Mouse (Mus musculus): Measurements from ENCODE around the gene Sod1. TPM values are rescaled to one million over a fixed set of nuclear protein-coding genes. Genes with fewer than 3 reads are reported as not detected.
"Not testable (repeated sequence)": the region's sequence is repeated elsewhere in the genome, so short reads cannot be mapped to it uniquely, and the experiment has no call there.

The Sod1 gene
- polyA plus RNA-seq, 1 experiment: 497 TPM

GRCm38 (mm10) chr16:90234617-90235016 is 14.1 kb downstream of the Sod1 start:
- no peak overlapping the region for H3K27ac ChIP-seq (ENCODE audit: insufficient read depth, low read depth, low read length)
- TF ChIP-seq CTCF (IDR thresholded peaks at IDR 0.05; ENCODE audit: insufficient read depth, low read depth, low read length): no peak
- TF ChIP-seq POLR2A (IDR thresholded peaks at IDR 0.05; ENCODE audit: insufficient read depth, low read depth, low read length): no peak
- H3K4me3 ChIP-seq (ENCODE audit: insufficient read depth, low read depth, low read length): no peak overlapping the region
- 31% methylated on average over 6 of the region's 6 CpGs for WGBS
- H3K4me1 ChIP-seq (ENCODE audit: control insufficient read depth, insufficient read depth, low read length): no peaks in the 10 kb centered on the region

- no peak overlapping the region for H3K27ac ChIP-seq (ENCODE audit: insufficient read depth, low read depth, low read length)
- H3K4me1 ChIP-seq (ENCODE audit: control insufficient read depth, insufficient read depth, low read length): no peaks in the 10 kb centered on the region
- no peak for TF ChIP-seq CTCF (IDR thresholded peaks at IDR 0.05; ENCODE audit: insufficient read depth, low read depth, low read length)
- TF ChIP-seq POLR2A (IDR thresholded peaks at IDR 0.05; ENCODE audit: insufficient read depth, low read depth, low read length): no peak
- H3K4me3 ChIP-seq (ENCODE audit: insufficient read depth, low read depth, low read length): no peak overlapping the region
- 86% methylated on average over 3 of the region's 3 CpGs for WGBS
These were observed 14.6 kb downstream of the Sod1 start for GRCm38 (mm10) chr16:90235188-90235587.

- Histone ChIP-seq H3K4me1 (ENCODE audit: control insufficient read depth, insufficient read depth, low read length) (no peaks in the 10 kb centered on the region), H3K27ac (ENCODE audit: insufficient read depth, low read depth, low read length) (no peak overlapping the region), H3K4me3 (ENCODE audit: insufficient read depth, low read depth, low read length) (no peak overlapping the region)
- no peak for TF ChIP-seq CTCF (IDR thresholded peaks at IDR 0.05; ENCODE audit: insufficient read depth, low read depth, low read length)
- no peak for TF ChIP-seq POLR2A (IDR thresholded peaks at IDR 0.05; ENCODE audit: insufficient read depth, low read depth, low read length)
- WGBS: 75% methylated on average over 6 of the region's 6 CpGs
These were observed 18.7 kb downstream of the Sod1 start for GRCm38 (mm10) chr16:90239128-90239746.

DNA sequence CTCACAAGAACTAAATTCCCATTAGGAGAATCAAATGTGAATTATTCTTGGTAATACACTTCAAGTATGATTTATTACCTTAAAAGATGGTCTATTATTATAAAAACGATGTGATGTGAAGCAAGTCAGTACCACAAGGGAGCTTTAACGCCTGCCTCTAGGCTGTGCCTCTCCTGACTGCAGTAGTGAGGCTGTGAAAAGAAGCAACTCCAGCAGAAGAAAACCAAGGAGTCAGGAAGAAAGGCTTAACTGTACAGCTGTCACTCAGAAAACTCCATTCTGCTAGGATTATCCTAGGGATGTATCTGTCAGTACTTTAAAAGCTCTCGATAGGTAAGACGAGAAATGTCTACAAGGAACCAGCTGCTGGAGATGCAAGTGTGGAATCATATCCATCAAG is 21.3 kb downstream of the Sod1 start:
- no peak overlapping the region for H3K27ac ChIP-seq (ENCODE audit: insufficient read depth, low read depth, low read length)
- no peak for TF ChIP-seq POLR2A (IDR thresholded peaks at IDR 0.05; ENCODE audit: insufficient read depth, low read depth, low read length)
- TF ChIP-seq CTCF (IDR thresholded peaks at IDR 0.05; ENCODE audit: insufficient read depth, low read depth, low read length): no peak
- H3K4me3 ChIP-seq (ENCODE audit: insufficient read depth, low read depth, low read length): no peak overlapping the region
- H3K4me1 ChIP-seq (ENCODE audit: control insufficient read depth, insufficient read depth, low read length): no peaks in the 10 kb centered on the region
- WGBS: 78% methylated on average over 4 of the region's 4 CpGs

DNA sequence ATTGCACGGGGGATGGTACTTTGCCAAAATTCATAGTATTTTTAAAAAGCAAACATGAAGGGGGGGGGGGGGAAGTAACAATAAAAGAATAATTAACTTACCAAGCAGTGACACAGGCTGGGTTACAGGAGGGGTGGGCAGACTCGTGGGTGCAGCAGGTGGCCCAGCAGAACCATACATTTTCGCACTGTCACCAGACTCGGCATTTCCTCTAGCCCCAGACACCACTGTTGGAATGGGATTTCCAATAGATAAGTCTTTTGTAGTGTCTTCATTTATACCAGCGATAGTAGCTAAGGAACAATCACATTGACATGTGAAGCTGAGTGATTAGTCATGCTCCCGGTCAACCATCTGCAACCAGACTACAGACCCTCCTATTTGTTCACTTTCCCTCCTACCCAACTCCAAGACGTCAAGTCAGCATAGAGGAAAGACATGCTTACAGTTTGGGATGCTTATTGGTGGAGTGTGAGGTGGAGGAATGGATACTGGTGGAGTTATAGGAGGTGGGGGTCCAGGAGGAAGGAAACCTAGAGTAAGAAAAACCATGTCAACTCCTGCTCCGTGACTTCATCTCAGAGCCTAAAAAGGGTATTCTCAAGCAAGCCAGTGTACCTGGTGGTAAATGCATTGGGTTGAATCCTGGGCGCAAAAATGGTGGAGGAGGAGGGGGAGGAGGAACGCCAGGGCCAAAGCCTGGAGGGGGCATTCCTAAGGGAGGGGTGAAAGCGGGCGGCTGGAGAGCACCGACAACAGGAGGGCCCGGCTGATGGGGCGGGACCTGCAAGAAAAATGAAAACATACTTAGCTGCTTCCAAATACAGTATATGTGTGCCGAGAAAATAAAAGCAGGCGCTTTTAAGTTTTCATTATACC is 22.1 kb downstream of the Sod1 start:
- no peaks in the 10 kb centered on the region for H3K4me1 ChIP-seq (ENCODE audit: control insufficient read depth, insufficient read depth, low read length)
- H3K27ac ChIP-seq (ENCODE audit: insufficient read depth, low read depth, low read length): no peak overlapping the region
- no peak for TF ChIP-seq POLR2A (IDR thresholded peaks at IDR 0.05; ENCODE audit: insufficient read depth, low read depth, low read length)
- TF ChIP-seq CTCF (IDR thresholded peaks at IDR 0.05; ENCODE audit: insufficient read depth, low read depth, low read length): no peak
- H3K4me3 ChIP-seq (ENCODE audit: insufficient read depth, low read depth, low read length): no peak overlapping the region
- WGBS: 75% methylated on average over 17 of the region's 17 CpGs

GRCm38 (mm10) chr16:90250099-90250498 is 29.5 kb downstream of the Sod1 start:
- WGBS: 83% methylated on average over 7 of the region's 7 CpGs
- Histone ChIP-seq H3K4me3 (ENCODE audit: insufficient read depth, low read depth, low read length) (no peak overlapping the region), H3K27ac (ENCODE audit: insufficient read depth, low read depth, low read length) (no peak overlapping the region)

GRCm38 (mm10) chr16:90251256-90251655 is 30.7 kb downstream of the Sod1 start:
- not testable (repeated sequence) for H3K27ac ChIP-seq (ENCODE audit: insufficient read depth, low read depth, low read length); H3K4me1 ChIP-seq (ENCODE audit: control insufficient read depth, insufficient read depth, low read length); H3K4me3 ChIP-seq (ENCODE audit: insufficient read depth, low read depth, low read length)
- 94% methylated on average over 3 of the region's 3 CpGs for WGBS

More at GRCm38 (mm10) chr16:90250099-90250498, 29.5 kb downstream of the Sod1 start:
- no peak for TF ChIP-seq CTCF (IDR thresholded peaks at IDR 0.05; ENCODE audit: insufficient read depth, low read depth, low read length)
- no peaks in the 10 kb centered on the region for H3K4me1 ChIP-seq (ENCODE audit: control insufficient read depth, insufficient read depth, low read length)

DNA sequence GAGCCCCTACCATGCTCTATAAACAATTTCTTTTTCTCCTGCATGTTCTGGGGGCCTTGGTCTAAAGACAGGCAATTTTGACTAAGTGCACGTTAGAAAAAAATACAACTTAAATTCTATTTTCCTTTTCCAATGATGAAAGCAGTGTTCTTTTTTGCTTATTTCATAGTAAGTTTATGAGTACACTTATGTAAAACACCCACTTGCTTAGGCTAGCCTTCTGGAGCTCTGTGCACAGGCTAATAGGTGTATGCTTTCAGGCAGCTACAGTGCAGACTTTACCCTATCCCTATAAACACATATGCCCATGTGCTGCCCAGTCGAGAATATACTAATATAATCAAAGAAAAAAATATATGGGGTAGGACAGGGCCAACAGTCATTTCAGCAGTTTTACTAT is 32.0 kb downstream of the Sod1 start:
- H3K4me3 ChIP-seq (ENCODE audit: insufficient read depth, low read depth, low read length): no peak overlapping the region
- H3K4me1 ChIP-seq (ENCODE audit: control insufficient read depth, insufficient read depth, low read length): no peaks in the 10 kb centered on the region
- whole genome bisulfite sequencing: 82% methylated on average over 2 of the region's 2 CpGs
- no peak overlapping the region for H3K27ac ChIP-seq (ENCODE audit: insufficient read depth, low read depth, low read length)
- TF ChIP-seq POLR2A (IDR thresholded peaks at IDR 0.05; ENCODE audit: insufficient read depth, low read depth, low read length): no peak
- TF ChIP-seq CTCF (IDR thresholded peaks at IDR 0.05; ENCODE audit: insufficient read depth, low read depth, low read length): no peak

DNA sequence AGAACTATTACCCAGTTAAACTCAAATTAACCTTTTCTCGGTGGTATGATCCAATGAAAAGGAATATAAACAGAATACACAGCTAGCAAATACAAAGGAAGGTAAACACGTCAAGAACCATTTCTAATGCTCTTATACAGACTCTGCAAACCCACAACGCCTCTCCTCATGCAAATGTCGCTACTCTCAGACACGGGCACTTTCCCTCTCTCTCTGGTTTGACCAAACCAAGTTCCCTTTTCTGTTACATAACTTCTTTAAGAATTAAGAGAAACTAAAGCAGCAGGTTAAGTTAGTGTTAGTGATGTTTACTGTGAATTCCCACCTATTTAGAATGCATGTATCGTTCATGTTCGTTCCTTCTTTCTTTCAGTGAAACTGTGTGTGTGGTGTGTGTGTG is 38.4 kb downstream of the Sod1 start:
- no peaks in the 10 kb centered on the region for H3K4me1 ChIP-seq (ENCODE audit: control insufficient read depth, insufficient read depth, low read length)
- WGBS: 90% methylated on average over 7 of the region's 7 CpGs
- TF ChIP-seq CTCF (IDR thresholded peaks at IDR 0.05; ENCODE audit: insufficient read depth, low read depth, low read length) (no peak), POLR2A (IDR thresholded peaks at IDR 0.05; ENCODE audit: insufficient read depth, low read depth, low read length) (no peak)
- no peak overlapping the region for H3K4me3 ChIP-seq (ENCODE audit: insufficient read depth, low read depth, low read length)
- H3K27ac ChIP-seq (ENCODE audit: insufficient read depth, low read depth, low read length): no peak overlapping the region
